Mouse (Mus musculus) kidney, adult 2 months (tissue): ENCODE results near the gene Gm20532. TPM values are rescaled to one million over a fixed set of nuclear protein-coding genes. Genes with fewer than 3 reads are reported as not detected.
"Not testable (repeated sequence)": the region's sequence is repeated elsewhere in the genome, so short reads cannot be mapped to it uniquely, and the experiment has no call there.

Experiments used
- DNase-seq: peaks from one replicate; pipeline ENCODE4 v3.0.0; 2021
- H3K27ac ChIP-seq: fragments of 200-500 bp; 2 replicates; pipeline ENCODE4 v1.5.1; 2012; ENCODE audit warnings: low read depth, low read length, control low read depth, inconsistent platforms; ENCODE audit not compliant: insufficient read depth
- H3K27me3 ChIP-seq: fragments of 200-500 bp; replicated peaks from 2 replicates; pipeline ENCODE4 v1.6.1; 2012; ENCODE audit warnings: mild to moderate bottlenecking, moderate library complexity, low read length, inconsistent platforms; ENCODE audit not compliant: control insufficient read depth, insufficient read depth
- H3K36me3 ChIP-seq: fragments of 200-500 bp; 2 replicates; pipeline ENCODE4 v1.6.1; 2012; ENCODE audit warnings: mild to moderate bottlenecking, moderate library complexity, low read length, inconsistent platforms; ENCODE audit not compliant: control insufficient read depth, insufficient read depth
- H3K4me1 ChIP-seq: fragments of 200-500 bp; 2 replicates; pipeline ENCODE4 v1.6.1; 2011; ENCODE audit warnings: low read length; ENCODE audit not compliant: control insufficient read depth, insufficient read depth
- H3K4me3 ChIP-seq: fragments of 200-500 bp; 2 replicates; pipeline ENCODE4 v1.5.1; 2011; ENCODE audit warnings: mild to moderate bottlenecking, low read depth, low read length, control low read depth; ENCODE audit not compliant: insufficient read depth
- CTCF ChIP-seq: fragments of 200-500 bp; conservative IDR thresholded peaks from 2 replicates; pipeline ENCODE4 v1.5.1; 2011; ENCODE audit warnings: low read depth, mild to moderate bottlenecking, control low read depth, low read length, moderate library complexity, mixed read lengths; ENCODE audit not compliant: insufficient read depth, insufficient read length
- POLR2A ChIP-seq: fragments of 200-500 bp; IDR thresholded peaks from one replicate; pipeline ENCODE4 v1.6.1; 2011; ENCODE audit warnings: low read depth, low read length, control low read depth
- WGBS: fragments of 180-500 bp; shearing (Covaris S2); methylation state at CpG from one replicate; pipeline ENCODE4 v1.1.7; 2018; 5-methylcytosine and 5-hydroxymethylcytosine counted together
- polyA plus RNA-seq: library from polyadenylated mRNA; depleted of rRNA; stranded (reverse); fragments of >200 nt; gene quantifications from 2 replicates; pipeline ENCODE4 v1.2.3, GENCODE M21; 2012; rRNA removed

Gm20532 gene
- polyA plus RNA-seq, 1 experiment = not detected

DNA sequence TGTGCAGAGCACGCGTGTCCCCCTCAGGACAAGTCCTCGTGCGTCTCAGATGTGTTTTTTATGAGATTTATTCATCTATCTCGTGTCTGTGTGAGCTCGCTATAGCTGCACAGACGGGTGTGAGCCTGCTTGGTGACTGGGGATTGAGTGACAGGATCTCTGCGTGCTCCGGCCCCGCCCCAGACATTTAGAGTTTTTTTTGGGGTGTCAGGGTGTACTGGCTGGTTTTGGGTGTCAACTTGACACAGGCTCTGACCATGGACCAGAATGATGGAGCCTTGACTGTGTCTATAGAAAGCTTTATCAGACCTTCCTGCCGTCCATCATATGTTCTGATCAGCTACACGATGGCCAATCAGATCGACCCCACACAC lies 76.1 kb downstream of the Gm20532 start:
- no peaks in the 10 kb centered on the region; the same call in 1 of the 2 replicates for H3K27me3 ChIP-seq
- H3K36me3 ChIP-seq = no peaks in the 10 kb centered on the region
- no peak for DNase-seq
- TF ChIP-seq POLR2A = no peak
- no peak overlapping the region for H3K27ac ChIP-seq
- no peaks in the 10 kb centered on the region for H3K4me1 ChIP-seq
- 72% methylated on average over 13 of the region's 13 CpGs for WGBS
- H3K4me3 ChIP-seq = no peak overlapping the region

DNA sequence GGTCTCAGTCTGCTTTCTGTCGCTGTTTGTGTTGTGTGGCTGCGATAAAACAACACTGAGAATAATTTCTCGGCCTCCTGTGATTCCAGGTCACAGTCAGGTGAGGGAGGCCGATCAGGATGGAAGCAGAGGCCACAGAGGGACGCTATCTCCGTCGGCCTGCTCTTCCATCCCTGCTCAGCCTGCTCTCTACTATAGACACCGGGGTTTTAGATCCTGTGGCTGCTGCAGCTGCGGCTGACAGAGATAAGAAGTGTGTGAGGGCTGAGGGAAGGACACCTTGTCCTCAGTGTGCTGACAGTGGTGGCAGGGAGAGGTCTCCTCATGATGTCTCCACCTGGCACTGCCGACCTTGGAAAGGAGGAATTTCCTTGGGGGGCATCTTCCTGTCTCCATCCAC lies 76.7 kb downstream of the Gm20532 start:
- DNase-seq = no peak
- no peaks in the 10 kb centered on the region for H3K36me3 ChIP-seq
- H3K4me1 ChIP-seq = no peaks in the 10 kb centered on the region
- H3K27ac ChIP-seq = no peak overlapping the region
- H3K4me3 ChIP-seq = no peak overlapping the region
- H3K27me3 ChIP-seq = no peaks in the 10 kb centered on the region; the same call in 1 of the 2 replicates
- WGBS = 80% methylated on average over 10 of the region's 10 CpGs
- TF ChIP-seq CTCF (no peak), POLR2A (no peak)

- not testable (repeated sequence) for H3K4me3 ChIP-seq, H3K4me1 ChIP-seq, H3K27ac ChIP-seq, H3K27me3 ChIP-seq, H3K36me3 ChIP-seq
- peak; percentile 60 for DNase-seq
- TF ChIP-seq CTCF = peak; percentile 53
- WGBS = 88% methylated on average over 1 of the region's 1 CpGs
These were observed 77.1 kb downstream of the Gm20532 start for GRCm38 (mm10) chr2:26663551-26663950.

DNA sequence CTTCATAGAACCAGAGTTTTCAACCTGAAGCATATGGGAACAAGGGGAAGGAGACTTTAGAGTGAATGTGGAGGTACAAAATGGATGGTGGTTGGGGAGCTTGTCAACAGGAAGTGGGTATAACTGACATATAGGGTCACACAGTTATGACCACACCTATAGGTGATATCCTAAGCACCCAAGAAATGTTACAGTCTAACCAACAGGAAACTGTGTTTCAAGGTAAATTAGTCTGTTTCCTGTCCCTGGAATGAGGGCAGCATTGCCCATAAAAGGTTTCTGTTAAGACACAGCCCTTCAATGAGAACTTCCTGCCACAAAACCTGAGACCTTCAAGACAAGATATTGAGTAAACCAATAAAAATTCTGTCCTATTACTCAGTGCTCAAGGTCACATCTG lies 82.3 kb downstream of the Gm20532 start:
- no peak for TF ChIP-seq POLR2A
- H3K4me3 ChIP-seq = no peak overlapping the region
- H3K4me1 ChIP-seq = no peaks in the 10 kb centered on the region
- no peak overlapping the region for H3K27ac ChIP-seq
- no peaks in the 10 kb centered on the region for H3K36me3 ChIP-seq
- no peak for DNase-seq
- no peaks in the 10 kb centered on the region for H3K27me3 ChIP-seq

DNA sequence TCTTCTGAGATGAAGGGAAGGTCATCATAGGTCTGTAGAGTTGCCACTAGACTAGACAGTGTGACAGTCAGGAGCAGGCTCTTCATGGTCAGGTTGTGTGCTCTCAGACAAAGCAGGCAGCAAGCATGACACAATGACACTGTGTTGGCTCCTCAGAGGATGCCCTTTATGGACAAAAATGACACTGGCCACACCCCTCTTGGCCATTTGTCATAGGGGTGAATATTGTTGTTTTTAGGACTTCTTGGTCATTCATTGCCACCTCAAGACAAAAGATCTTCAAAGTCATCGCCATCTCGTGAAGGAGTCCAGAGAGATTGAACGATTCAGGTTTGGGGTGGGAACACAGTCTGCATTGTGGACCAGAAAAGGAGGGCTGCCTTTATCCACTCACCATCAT lies 84.7 kb downstream of the Gm20532 start, which contains the start of gene Lcn4:
Gene Lcn4, minus strand, starts transcription at position 101 of the 400 bp plus-strand sequence.
- DNase-seq = no peak
- H3K4me3 ChIP-seq = no peak within 1 kb of the TSS
- no peak within 1 kb of the TSS for H3K27ac ChIP-seq
- H3K27me3 ChIP-seq = no peaks in the 10 kb centered on the region
- no peak for TF ChIP-seq CTCF
- H3K36me3 ChIP-seq = no peaks in the 10 kb centered on the region
- H3K4me1 ChIP-seq = no peaks in the 10 kb centered on the region
- 95% methylated on average over 3 of the region's 3 CpGs for WGBS

Other genes with a start within 250 kb of the Gm20532 start
- gene Dnlz, start 234.5 kb upstream of the Gm20532 start, polyA plus RNA-seq = 26.9 and 28.8 TPM in 2 replicates
- 2.1 and 2.5 TPM in 2 replicates for gene Card9, start 225.7 kb upstream of the Gm20532 start, polyA plus RNA-seq
- gene Snapc4, start 206.0 kb upstream of the Gm20532 start, polyA plus RNA-seq = 21.9 and 25.2 TPM in 2 replicates
- gene Entr1, start 197.3 kb upstream of the Gm20532 start, polyA plus RNA-seq = 102 and 110 TPM in 2 replicates
- gene Pmpca, start 197.3 kb upstream of the Gm20532 start, polyA plus RNA-seq = 50.6 and 54.0 TPM in 2 replicates
- gene Inpp5e, start 177.4 kb upstream of the Gm20532 start, polyA plus RNA-seq = 28.2 and 37.5 TPM in 2 replicates
- 71.1 and 87.5 TPM in 2 replicates for gene Sec16a, start 141.4 kb upstream of the Gm20532 start, polyA plus RNA-seq
- 16.1 and 17.7 TPM in 2 replicates for gene Notch1, start 70.0 kb upstream of the Gm20532 start, polyA plus RNA-seq
- gene Egfl7, start 6.6 kb upstream of the Gm20532 start, polyA plus RNA-seq = 297 and 304 TPM in 2 replicates
- gene Agpat2, start 17.8 kb downstream of the Gm20532 start, polyA plus RNA-seq = 165 and 192 TPM in 2 replicates
- gene Fam69b, start 41.8 kb downstream of the Gm20532 start, polyA plus RNA-seq = 12.2 and 14.5 TPM in 2 replicates
- gene Lcn4, start 84.6 kb downstream of the Gm20532 start, polyA plus RNA-seq = 0.34 TPM in 1 of 2 replicates, not detected in the other